Mouse (Mus musculus) cerebellum, adult 9-11 months (tissue): ENCODE results near the gene Tmem144.
"Not testable (repeated sequence)": the region's sequence is repeated elsewhere in the genome, so short reads cannot be mapped to it uniquely, and the experiment has no call there.

ENCODE experiments used
- DNase-seq: peaks from one replicate; pipeline ENCODE4 v3.0.0; 2022

The Tmem144 gene

DNA sequence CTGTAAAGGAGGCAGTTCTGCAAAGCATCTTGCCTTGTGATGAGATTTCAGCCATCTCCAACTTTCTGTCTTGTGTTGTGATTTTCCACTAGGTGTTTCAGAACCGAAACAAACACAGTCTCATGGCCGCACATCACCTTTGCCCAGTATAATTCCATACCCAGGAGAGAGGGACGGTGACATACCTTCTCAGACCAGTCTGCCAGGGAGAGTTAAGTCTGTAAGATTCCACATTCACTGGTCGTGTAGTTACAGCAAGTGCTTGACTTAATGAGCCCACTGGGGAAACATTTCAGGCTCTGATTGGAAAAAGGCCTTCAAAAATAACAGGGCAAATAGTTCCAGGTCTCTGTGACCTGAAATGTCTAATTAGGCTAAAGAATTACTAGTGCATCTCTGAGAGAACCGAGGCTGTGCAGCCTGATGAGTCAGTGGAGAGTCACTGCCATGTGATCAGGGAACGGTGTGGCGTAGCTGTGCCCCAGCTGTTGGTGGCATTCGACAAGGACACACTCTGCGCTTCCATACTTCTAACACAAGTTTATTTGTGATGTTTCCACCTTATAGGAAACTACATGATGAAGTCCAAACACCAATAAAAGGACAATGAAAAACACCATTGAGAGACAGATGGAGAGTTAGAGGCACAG, 43.9 kb downstream of the Tmem144 start:
- no peak for DNase-seq

DNA sequence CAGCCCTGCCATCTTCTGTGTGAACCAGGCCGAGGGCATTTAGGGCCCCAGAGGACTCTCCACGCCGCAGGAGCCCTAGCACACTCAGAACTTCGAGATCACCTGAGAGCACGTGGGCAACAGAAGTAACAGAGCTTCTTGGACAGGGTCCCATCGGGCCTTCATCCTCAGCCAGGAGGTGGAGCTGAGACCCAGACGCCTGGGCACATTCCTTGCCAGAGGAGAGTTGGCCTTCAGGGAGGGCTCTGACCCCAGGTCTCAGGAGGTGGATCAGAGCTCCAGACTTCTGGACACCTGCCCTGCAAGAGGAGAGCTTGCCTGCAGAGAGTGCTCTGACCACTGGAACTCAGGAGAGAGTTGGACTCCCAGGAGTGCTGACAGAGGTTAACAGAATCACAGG, 51.8 kb downstream of the Tmem144 start:
- DNase-seq, result not testable (repeated sequence)

DNA sequence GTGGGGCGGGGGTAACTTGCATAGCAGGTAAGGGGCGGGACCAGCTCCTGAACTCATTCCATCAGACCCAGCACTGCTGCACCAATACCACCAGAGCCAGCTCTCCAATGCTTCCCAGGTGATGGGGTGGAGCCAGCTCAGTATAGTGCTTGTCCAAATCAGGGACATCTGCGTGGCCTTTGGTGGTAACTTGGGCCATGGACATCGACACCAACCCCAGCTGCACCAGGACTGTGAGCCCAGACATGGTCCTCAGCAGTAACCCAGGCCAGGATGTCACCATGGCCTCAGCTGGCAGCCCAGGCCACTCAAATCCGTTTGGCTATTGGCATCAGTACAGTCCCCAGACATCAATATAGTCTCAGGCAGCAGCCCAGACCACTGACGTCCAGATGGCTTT, 60.3 kb downstream of the Tmem144 start:
- DNase-seq, result no peak

DNA sequence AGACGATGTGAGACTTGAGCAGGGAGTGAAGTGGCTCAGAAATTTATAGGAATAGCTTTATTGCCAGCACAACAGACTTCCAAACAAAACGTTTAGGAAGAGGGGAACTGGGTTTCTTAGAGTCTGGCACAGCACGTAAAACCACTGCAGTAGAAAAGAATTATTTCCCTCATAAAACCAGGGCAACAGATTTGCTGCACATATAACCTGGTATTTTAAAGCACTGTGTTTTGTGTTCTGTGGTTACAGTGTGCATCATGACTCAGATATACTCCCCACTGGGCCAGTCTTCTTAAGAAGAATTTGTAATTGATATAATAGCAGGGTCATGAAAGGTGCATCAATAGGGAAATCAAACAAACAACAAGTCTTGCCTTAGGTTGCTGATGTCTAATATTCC, 62.2 kb downstream of the Tmem144 start:
- DNase-seq, result no peak

DNA sequence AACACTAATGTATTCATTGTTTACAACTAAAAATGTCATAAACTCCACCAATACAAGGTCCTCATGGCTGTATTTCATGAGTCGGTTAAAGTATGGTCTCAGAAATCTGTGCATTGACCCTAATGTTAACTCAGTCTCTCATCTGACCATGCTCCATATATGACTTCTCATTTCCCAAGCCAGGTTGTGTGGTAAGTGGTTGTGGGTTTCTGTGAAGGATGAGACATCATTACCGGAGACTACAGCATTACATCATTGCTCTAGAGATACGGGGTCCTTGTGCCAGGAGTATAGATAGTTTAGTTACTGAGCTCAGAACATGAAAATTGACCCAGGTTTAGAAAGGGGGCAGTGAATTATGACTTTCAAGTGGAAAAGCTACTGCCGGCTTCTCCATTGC, 63.0 kb downstream of the Tmem144 start:
- DNase-seq, result no peak

DNA sequence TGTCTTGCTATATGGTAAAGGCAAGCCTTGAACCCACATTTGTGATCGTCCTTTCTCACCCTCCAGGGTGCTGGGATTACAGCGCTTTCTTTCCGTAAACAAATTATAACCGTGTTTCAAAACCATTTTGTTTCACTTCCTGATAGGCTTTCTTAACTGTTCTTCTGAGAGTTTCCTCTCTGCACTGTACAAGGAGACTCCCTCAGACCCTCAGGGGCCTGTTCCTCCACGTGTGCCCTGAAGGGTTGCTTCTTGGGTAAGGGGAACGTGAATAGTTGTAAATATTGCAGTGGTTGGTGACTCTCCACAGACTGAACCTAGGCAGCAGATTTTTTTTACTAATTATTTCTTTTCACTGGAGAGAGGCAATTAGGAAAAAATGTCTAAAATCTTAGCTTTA, 63.6 kb downstream of the Tmem144 start:
- no peak for DNase-seq

DNA sequence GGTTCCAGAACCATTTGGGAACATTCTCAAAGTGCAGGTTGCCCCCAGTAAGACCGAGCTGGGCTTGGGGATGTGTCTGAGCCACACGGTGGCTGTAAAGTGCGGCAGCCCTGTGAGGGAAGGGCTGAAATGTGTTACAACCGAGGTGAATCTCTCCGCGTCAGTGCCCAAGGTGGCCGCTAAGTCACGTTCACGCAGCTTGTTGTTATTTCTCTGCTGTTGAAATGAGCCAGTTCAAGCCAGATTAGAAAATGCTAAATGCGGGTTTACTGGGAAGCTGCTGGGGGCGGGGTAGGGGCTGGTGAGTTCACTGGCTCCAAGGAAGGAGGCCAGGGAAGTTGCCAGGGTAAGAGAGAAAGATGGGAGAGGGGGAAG, 68.2 kb downstream of the Tmem144 start:
- DNase-seq, result no peak

DNA sequence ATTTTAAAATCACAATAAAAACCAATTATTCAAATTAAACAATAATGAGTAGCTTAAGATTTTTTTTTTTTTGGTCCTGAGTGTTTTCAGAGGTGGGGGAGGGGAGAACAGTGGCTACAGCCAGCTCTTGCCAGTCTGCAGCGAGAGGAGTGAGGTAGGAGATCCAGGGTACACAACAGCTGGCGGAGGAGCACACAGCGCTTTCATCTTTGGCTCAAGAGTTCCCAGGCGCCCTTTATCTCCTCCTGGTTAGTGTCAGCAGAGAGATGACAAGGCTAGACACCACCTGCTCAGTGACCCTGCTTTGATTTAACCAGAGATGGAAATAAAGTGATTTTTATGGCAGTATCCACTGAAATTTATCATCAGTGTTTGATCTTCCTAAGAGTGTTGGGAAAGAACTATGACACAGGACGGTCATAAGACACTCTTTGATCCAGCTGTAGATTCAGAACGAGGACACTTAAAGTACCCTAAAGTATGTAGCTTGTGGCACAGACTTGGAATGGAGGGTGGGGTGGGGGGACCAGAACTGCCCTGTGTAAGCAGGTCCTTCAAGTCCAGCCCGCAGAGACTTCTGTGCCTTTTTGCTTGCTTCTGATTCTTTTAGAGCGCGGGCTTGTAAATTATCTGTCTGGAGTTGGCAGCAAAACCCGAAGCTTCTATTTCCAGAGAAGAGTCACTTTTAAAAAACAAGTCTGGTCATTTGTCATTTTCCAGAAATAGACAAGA, 68.8 kb downstream of the Tmem144 start:
- DNase-seq, result no peak

DNA sequence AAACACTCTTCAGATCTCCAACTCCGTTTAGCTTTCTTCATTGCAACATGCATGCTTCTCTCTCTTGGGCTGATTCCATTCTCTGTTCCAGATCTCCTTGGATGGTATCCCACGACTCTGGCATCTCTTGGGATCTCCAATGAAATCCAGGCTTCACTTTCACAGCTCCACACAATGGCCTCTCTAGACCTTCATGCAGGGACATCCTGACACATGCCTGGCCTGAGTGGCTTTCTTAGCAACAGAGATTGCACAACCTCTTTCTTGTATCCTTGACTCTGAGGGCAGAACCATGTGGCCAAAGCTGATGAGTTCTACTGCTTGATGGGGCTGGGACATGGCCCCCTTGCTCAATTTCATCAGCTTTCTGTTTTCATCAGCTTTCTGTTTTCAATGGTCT, 79.9 kb downstream of the Tmem144 start:
- DNase-seq, result no peak
